In genomic region chr13:55171517-55172335, GRCm38 (mm10) we compare ENCODE assay signal across 8 mouse cellular contexts. TPM values are rescaled to one million over a fixed set of nuclear protein-coding genes. Genes with fewer than 3 reads are reported as not detected.
DNase-seq lines count a peak whose midpoint lies in the region; ATAC-seq lines count a peak whose summit lies in the region.

No protein-coding gene starts in this region.

- H3K27ac ChIP-seq in forebrain, embryonic 16.5 days (ENCODE audit: low read length) = peak overlapping the region; percentile 69

- H3K36me3 ChIP-seq in forebrain, embryonic 16.5 days (ENCODE audit: control insufficient read depth, insufficient read depth) = no peaks in the 10 kb centered on the region

- DNase-seq in right cerebral cortex, adult 18-20 months = peak; percentile 63
- DNase-seq in right cerebral cortex, postnatal 36 days (ENCODE audit: low spot score in 2 of 2) = no peak
- peak; percentile 38 to 41 for DNase-seq in left cerebral cortex, adult 18-20 months (ENCODE audit: low spot score in 2 of 2)
- DNase-seq in lung, postnatal 25 days (ENCODE audit: low spot score) = peak; percentile 38
- peak; percentile 50 for DNase-seq in right cerebral cortex, postnatal 14 days
- DNase-seq in natural killer cell, adult 2 months (ENCODE audit: low spot score in 2 of 2) = no peak

- ATAC-seq in forebrain, embryonic 16.5 days = peak; percentile 89
- ATAC-seq in hematopoietic stem cell, adult 5-6 weeks (replicated peaks in 1 of 2; ENCODE audit: insufficient read depth in 1 of 2, low FRiP score in 2 of 2, low TSS enrichment in 1 of 2, low read depth in 1 of 2, poor library complexity in 2 of 2, severe bottlenecking in 2 of 2) = peak; percentile 7 to 17; a peak in 1 of 4 replicates

- no peak overlapping the region; the same call in 1 of the 2 replicates for H3K4me3 ChIP-seq in forebrain, embryonic 16.5 days (replicated peaks; ENCODE audit: low read length)

- no peaks in the 10 kb centered on the region for H3K9me3 ChIP-seq in forebrain, embryonic 16.5 days (ENCODE audit: control insufficient read depth, low read length)

- H3K27me3 ChIP-seq in forebrain, embryonic 16.5 days (replicated peaks; ENCODE audit: control insufficient read depth, insufficient read depth, low read length) = no peaks in the 10 kb centered on the region

- H3K4me1 ChIP-seq in forebrain, embryonic 16.5 days (replicated peaks; ENCODE audit: control insufficient read depth, insufficient read depth, low read length) = peaks cover 24% of the 10 kb centered on the region

- H3K4me2 ChIP-seq in forebrain, embryonic 16.5 days (ENCODE audit: low read length) = peak overlapping the region; percentile 37

- peak overlapping the region; percentile 28 for H3K9ac ChIP-seq in forebrain, embryonic 16.5 days (replicated peaks; ENCODE audit: low read depth, low read length)

- WGBS in forebrain, embryonic 16.5 days = 9% methylated on average over 26 of the region's 26 CpGs

RNA-seq across cellular contexts. Expression of gene Fgfr4, which starts 19.3 kb away (rescaled TPM):
- 0.67 and 1.4 TPM in 2 replicates for polyA plus RNA-seq in forebrain, embryonic 16.5 days (2015; fragmentation: Nextera tagmentation; extraction: Ambion mirVana)
- not detected in 2 replicates for total RNA-seq in hematopoietic stem cell, adult 5-6 weeks (2017)
- under 1 TPM; 0.21 to 0.40 TPM for total RNA-seq in left cerebral cortex, adult 18-20 months (2021)

RNA-seq across cellular contexts. Expression of gene Nsd1, which starts 37.9 kb away (rescaled TPM):
- polyA plus RNA-seq in forebrain, embryonic 16.5 days (2015; fragmentation: Nextera tagmentation; extraction: Ambion mirVana) = 52.4 and 53.1 TPM in 2 replicates
- 96.2 and 115 TPM in 2 replicates for total RNA-seq in hematopoietic stem cell, adult 5-6 weeks (2017)
- total RNA-seq in left cerebral cortex, adult 18-20 months (2021) = 100 to 1,000 TPM; 109 to 115 TPM

RNA-seq across cellular contexts. Expression of gene Gm17617, which starts 38.4 kb away (rescaled TPM):
- polyA plus RNA-seq in forebrain, embryonic 16.5 days (2015; fragmentation: Nextera tagmentation; extraction: Ambion mirVana) = not detected in 2 replicates
- not detected in 2 replicates for total RNA-seq in hematopoietic stem cell, adult 5-6 weeks (2017)
- total RNA-seq in left cerebral cortex, adult 18-20 months (2021) = not detected

Comparison
In these comparisons a context has a peak if more than half of its experiments do, and no peak if none do; other contexts are left out.
1. DNase-seq: peak in right cerebral cortex, adult 18-20 months (single experiment), left cerebral cortex, adult 18-20 months (2 of 2), lung, postnatal 25 days (single experiment) and right cerebral cortex, postnatal 14 days (single experiment); none in right cerebral cortex, postnatal 36 days (0 of 2) and natural killer cell, adult 2 months (0 of 2).